Mouse (Mus musculus) adrenal gland, postnatal 4 days (tissue): ENCODE measurements at regions not wholly inside any gene's neighbourhood (a gene's known extent, or its start where the extent isn't known, plus 50 kb on each side); places are given as distances from the start of the nearest gene placed in this dataset.

Source experiments
- DNase-seq, 2 experiments: peaks; one replicate each; pipeline ENCODE4 v3.0.0; 2021 to 2022; ENCODE audit warnings: low spot score in 2 of 2, mixed read lengths in 2 of 2

DNA sequence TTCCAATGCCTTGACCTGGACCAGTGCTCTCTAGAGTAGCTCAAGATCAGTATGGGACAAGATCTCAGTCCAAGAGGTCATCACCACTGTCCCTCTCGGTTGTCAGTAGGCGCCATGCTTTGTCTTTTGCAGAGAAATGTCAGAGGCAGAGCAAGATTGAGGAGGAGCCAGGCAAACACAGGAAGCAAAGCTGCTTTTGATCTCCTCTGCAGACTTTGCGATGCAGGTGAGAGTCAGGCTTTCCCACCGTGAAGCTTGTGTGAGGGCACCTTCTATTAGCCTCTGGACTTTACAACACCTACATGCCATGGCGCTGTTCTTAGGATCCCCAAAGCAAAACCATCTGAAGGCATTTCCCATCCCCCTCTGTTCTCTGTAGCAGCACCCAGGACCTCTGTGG is 68.0 kb upstream of the Ppm1b start:
- no peak for DNase-seq

DNA sequence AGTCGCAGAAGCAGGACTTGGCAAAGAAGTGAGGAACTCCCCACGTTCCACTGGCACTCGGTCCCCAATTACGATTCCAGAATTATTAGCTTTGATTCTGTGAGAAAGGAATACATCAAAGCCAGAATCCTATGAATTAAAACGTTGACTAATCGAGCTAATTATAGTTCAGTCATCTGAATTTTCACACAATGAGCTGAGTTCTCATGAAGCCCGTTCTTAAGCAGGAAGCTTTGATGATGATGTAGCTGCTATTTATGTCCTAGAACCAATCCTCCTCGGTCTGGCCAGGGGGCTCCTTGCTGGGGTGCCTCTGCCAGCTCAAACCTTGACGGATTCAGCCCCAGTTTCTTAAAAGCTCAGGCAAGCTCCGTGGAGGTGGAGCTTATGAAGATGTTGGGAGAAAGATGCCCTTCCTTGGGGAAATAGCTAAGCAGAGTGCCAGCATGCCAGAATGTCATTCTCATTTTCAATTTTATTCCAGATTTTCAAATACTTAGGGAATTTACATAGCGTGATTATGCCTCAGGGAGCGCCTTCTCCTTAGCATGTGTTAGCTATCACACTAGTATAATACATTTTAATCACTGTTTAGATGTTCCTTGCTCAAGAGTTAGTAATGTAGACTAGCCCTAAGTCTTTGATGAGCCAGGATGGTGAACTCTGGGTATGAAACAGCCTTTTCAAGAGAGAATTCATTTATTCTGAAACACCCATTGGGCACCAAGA is 65.5 kb upstream of the Ppm1b start:
- DNase-seq = no peak

GRCm38 (mm10) chr17:84893273-84894033 is 63.1 kb upstream of the Ppm1b start:
- DNase-seq = no peak

DNA sequence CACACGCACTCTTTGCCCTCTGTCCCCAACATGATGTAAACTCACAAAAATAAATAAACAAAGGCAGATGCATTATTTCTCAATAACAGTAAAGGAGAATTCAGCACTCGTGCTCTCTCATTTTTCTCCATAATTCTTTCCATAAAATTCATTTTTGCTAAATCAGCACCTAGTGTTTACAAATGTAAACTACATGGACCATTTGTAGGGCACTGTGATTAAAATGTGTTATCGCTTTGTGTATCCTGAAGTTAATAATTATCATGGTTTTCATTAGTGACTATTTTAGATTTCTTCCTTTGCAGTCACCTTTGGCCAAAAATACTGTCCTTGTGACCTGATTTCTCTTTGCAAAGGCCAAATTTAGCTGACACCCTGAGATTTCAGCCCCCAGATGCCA is 61.0 kb upstream of the Ppm1b start:
- DNase-seq = no peak

DNA sequence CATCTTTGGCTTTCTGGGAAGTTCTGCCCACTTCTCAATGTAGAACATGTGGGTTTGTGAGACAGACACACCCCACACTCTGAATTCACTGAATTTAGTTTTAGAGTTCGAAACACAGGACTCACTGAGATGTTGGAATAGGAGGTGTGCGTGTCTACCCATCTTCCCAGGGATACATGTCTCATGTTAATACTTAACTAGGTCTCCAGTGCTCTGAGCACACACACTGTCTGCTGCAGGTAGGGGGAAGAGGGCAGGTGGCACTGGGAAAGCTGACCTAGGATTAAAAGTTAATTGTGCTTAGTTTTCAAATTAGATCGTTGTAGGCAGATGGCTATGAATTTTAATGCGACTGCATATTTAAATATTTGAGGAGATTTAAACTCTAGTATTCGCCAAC is 60.0 kb upstream of the Ppm1b start:
- no peak for DNase-seq

DNA sequence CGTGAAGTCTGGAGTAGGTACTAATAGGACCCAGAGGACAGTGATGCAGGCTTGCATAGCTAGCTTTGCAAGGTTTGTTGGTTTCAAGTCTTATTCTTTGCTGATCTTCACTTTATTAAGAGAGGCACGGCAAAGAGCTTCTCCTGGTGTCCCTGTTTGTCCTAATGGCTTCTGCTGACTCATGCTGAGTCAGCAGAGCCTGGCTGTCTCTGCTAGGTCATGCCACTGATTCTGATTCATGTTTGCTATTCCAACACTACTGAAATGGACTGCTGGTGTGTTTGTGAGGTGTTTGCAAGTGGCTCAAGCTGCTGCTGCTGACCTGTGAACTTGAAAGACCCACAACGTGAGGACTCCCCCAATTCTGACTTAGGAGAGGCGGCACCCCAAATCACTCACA is 58.1 kb upstream of the Ppm1b start:
- DNase-seq = no peak

DNA sequence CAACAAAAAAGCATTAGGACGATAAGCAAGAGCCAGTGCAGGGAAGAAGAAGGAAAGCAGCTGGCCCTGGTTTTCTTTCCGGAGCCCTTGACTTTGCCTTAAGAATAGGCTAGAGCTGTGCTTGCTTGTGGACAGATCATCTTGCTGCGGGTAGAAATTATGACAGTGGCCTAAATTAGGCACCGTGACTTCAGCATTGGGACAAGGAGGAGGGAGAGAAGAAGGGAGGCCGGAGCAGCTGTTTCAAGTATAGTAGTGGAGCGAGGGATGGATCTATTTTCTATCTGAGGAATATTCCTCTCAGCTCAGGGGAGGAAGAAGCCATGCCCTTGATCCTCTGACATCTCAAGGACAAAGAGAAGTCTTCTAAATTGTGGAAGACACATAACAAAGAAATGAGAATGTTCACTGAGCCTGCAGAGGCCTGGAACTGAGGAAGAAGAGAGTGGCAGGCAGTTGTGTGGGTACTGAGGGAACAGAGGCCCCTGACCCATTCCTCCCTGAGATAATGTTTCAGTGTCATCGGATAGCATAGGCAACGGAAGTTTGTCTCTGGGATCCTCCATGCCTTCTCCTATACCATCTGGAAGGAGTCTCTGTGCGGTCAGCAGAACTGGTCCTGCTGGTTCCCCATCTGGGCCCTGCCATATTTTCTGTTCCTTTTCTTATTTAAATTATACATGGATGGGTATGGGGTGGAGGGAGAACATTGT is 52.8 kb upstream of the Ppm1b start:
- no peak for DNase-seq
